Mouse (Mus musculus) stomach, postnatal 0 days (tissue): Measurements from ENCODE around the gene Utrn. TPM values are rescaled to one million over a fixed set of nuclear protein-coding genes. Genes with fewer than 3 reads are reported as not detected.

ENCODE experiments used
- ATAC-seq: fragments of 200-750 bp; cut with Nextera tagmentation; 2 replicates; pipeline ENCODE4 v1.8.0; 2017; ENCODE audit not compliant: low FRiP score, low TSS enrichment
- DNase-seq: peaks from one replicate; pipeline ENCODE4 v3.0.0-alpha.2; 2016; ENCODE audit warnings: low spot score
- H3K27ac ChIP-seq: fragments of 300-500 bp; sonication (generic); replicated peaks from 2 replicates; pipeline ENCODE4 v1.5.1; 2014; ENCODE audit warnings: mild to moderate bottlenecking, control low read depth
- H3K27me3 ChIP-seq: fragments of 300-500 bp; sonication (generic); 2 replicates; pipeline ENCODE4 v1.6.1; 2014; ENCODE audit warnings: low read length; ENCODE audit not compliant: control insufficient read depth, insufficient read depth
- H3K36me3 ChIP-seq: fragments of 300-500 bp; sonication (generic); 2 replicates; pipeline ENCODE4 v1.6.1; 2014; ENCODE audit warnings: low read length, mixed read lengths; ENCODE audit not compliant: control insufficient read depth, insufficient read depth
- H3K4me1 ChIP-seq: fragments of 300-500 bp; sonication (generic); replicated peaks from 2 replicates; pipeline ENCODE4 v1.6.1; 2014; ENCODE audit warnings: antibody characterized with exemption; ENCODE audit not compliant: control insufficient read depth, insufficient read depth
- H3K4me2 ChIP-seq: fragments of 300-500 bp; sonication (generic); replicated peaks from 2 replicates; pipeline ENCODE4 v1.6.1; 2014; ENCODE audit warnings: low read depth, mild to moderate bottlenecking, control low read depth, moderate library complexity
- H3K4me3 ChIP-seq: fragments of 300-500 bp; sonication (generic); 2 replicates; pipeline ENCODE4 v1.5.1; 2014; ENCODE audit warnings: low read depth, low read length, control low read depth
- H3K9ac ChIP-seq: fragments of 300-500 bp; sonication (generic); 2 replicates; pipeline ENCODE4 v1.6.1; 2014; ENCODE audit warnings: mild to moderate bottlenecking, low read length, control low read depth, mixed read lengths
- H3K9me3 ChIP-seq: fragments of 300-500 bp; sonication (generic); 2 replicates; pipeline ENCODE4 v1.6.1; 2016; ENCODE audit warnings: low read length; ENCODE audit not compliant: control insufficient read depth
- CTCF ChIP-seq: IDR thresholded peaks from 2 replicates; pipeline ENCODE4 v1.5.1; 2016; ENCODE audit warnings: antibody characterized with exemption, low read depth, mild to moderate bottlenecking, moderate library complexity
- EP300 ChIP-seq: optimal IDR thresholded peaks from 2 replicates; pipeline ENCODE3; 2016; ENCODE audit warnings: antibody characterized with exemption
- WGBS: fragments of 180-500 bp; shearing (Covaris S2); extraction: QIAGEN DNeasy Blood & Tissue Kit; methylation state at CpG from one replicate; pipeline ENCODE4 v1.1.7; 2014; 5-methylcytosine and 5-hydroxymethylcytosine counted together
- polyA plus RNA-seq: library from polyadenylated mRNA; unstranded; fragments of >200 nt; fragmentation: Nextera tagmentation; extraction: Ambion mirVana; gene quantifications from 2 replicates; pipeline ENCODE4 v1.2.1, GENCODE M21; 2015

Utrn gene
- polyA plus RNA-seq, 1 experiment from 2014 or later, result 40.4 TPM

DNA sequence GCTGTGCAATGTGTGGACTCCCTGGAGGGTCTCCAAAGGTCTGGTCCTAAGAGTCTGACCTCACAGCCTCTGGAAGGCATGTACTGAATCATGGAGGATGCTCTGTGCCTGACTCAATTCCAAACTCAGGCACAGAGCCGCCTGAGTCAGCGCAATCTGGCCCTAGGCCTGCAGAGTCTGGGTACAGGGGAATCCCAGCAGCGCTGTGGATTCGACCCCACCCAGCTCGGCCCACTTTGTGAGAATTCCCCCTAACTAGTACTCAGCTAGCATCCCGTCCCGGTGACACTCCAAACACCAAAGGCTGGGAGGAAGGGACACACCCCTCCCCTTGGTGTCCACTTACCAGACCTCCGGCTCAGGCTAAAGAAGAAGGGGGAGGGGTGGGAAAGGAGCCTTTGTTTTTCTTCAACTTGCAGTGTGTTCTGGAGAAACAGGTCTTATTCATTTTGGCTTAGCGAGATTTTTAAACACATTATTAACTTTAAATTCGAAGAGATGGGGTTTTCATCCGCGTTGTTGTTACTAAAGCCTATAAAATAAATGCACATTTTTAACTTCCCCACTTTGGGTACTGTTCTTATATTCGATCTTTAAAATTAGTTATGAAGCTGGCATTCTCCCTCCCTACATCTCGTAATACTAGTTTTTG is 9.6 kb upstream of the Utrn start:
- Histone ChIP-seq H3K4me1 (no peaks in the 10 kb centered on the region), H3K27me3 (no peaks in the 10 kb centered on the region), H3K4me3 (no peak overlapping the region), H3K27ac (no peak overlapping the region), H3K9ac (0 out of 2 replicates have a peak overlapping the region, but pooled peaks have one; percentile 35), H3K36me3 (no peaks in the 10 kb centered on the region), H3K4me2 (peak overlapping the region; percentile 20), H3K9me3 (no peaks in the 10 kb centered on the region)
- no peak for DNase-seq
- WGBS, result 14% methylated on average over 14 of the region's 14 CpGs
- no peak for TF ChIP-seq EP300
- no peak for TF ChIP-seq CTCF
- ATAC-seq, result peak; percentile 48

DNA sequence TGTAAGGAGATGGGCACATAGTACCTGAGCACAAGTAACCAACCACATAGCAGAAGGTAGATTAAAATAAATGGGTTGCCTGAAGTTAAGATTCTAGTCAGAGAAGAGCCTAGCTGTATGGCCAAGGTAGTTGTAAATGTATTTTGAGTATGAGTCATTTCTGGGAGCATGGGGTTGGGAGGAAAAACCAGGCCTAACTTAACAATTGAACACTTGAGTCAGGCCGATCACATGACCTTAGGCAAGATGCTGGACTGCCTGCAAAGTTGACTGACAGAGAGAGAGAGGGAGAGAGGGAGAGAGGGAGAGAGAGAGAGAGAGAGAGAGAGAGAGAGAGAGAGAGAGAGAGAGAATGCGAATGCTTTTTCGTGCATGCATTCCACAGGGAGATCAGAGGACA is 7.3 kb upstream of the Utrn start:
- Histone ChIP-seq H3K4me3 (no peak overlapping the region), H3K9ac (no peak overlapping the region), H3K4me1 (no peaks in the 10 kb centered on the region), H3K9me3 (no peaks in the 10 kb centered on the region), H3K4me2 (no peak overlapping the region), H3K36me3 (no peaks in the 10 kb centered on the region), H3K27me3 (no peaks in the 10 kb centered on the region), H3K27ac (no peak overlapping the region)
- TF ChIP-seq EP300 (no peak), CTCF (no peak)
- DNase-seq (no peak), ATAC-seq (no peak)
- 72% methylated on average over 3 of the region's 3 CpGs for WGBS

DNA sequence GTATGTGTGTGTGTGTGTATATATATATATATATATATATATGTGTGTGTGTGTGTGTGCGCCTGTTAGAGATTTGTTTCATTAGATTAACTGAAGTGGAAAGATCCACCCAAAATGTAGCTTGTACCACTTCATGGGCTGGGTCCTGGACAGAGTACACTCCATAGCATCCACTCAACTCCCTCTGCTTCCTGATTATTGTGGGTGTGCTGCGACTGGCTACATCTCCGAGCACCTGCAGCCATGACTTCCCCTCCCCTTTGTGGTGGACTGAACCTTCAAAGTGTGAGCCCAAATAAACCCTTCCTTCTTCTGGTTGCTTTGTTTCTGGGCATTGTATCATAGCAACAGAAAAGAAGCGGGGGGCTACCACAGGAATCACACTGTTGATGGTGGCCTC is 6.2 kb upstream of the Utrn start:
- Histone ChIP-seq H3K36me3 (no peaks in the 10 kb centered on the region), H3K4me2 (no peak overlapping the region), H3K4me3 (no peak overlapping the region), H3K4me1 (no peaks in the 10 kb centered on the region), H3K9ac (no peak overlapping the region), H3K27me3 (no peaks in the 10 kb centered on the region), H3K9me3 (no peaks in the 10 kb centered on the region), H3K27ac (no peak overlapping the region)
- ATAC-seq (no peak), DNase-seq (no peak)
- WGBS, result 94% methylated on average over 4 of the region's 4 CpGs
- no peak for TF ChIP-seq EP300
- no peak for TF ChIP-seq CTCF

DNA sequence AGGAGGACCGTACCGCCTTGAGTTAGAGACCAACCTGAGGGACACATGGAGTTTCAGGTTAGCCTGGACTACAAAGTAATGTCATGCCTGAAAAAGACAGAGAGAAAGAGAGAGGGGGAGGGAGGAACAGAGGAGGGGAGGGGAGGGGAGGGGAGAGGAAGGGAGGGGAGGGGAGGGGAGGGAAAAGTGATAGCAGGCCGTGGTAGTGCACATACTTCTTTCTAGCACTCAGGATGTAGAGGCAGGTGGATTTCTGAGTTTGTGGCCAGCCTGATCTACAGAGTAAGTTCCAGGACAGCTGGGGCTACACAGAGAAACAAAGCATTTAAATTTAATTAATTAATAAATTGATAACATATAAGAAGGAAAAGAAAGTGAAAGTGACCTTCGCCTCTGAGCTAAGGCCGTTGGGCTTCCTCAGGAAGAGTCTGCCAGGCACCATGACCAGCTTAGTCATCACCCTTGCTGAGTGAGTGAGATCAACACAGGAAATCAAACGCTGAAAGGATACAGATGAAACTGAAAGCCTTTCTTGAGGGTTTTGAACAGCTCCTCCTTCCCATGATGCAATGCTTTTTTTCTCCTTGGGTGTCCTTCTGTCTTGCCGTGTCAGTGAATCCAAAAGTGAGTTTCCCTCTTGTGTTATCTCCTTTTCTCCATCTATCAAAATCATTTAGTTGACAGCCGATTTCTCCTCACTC is 5.6 kb upstream of the Utrn start:
- no peaks in the 10 kb centered on the region for H3K27me3 ChIP-seq
- H3K9ac ChIP-seq, result no peak overlapping the region
- H3K4me2 ChIP-seq, result no peak overlapping the region
- TF ChIP-seq CTCF, result no peak
- no peak for TF ChIP-seq EP300
- 61% methylated on average over 8 of the region's 8 CpGs for WGBS
- no peak overlapping the region for H3K27ac ChIP-seq
- no peaks in the 10 kb centered on the region for H3K9me3 ChIP-seq
- DNase-seq (no peak), ATAC-seq (peak; percentile 79)
- no peaks in the 10 kb centered on the region for H3K4me1 ChIP-seq
- no peak overlapping the region for H3K4me3 ChIP-seq
- no peaks in the 10 kb centered on the region for H3K36me3 ChIP-seq

DNA sequence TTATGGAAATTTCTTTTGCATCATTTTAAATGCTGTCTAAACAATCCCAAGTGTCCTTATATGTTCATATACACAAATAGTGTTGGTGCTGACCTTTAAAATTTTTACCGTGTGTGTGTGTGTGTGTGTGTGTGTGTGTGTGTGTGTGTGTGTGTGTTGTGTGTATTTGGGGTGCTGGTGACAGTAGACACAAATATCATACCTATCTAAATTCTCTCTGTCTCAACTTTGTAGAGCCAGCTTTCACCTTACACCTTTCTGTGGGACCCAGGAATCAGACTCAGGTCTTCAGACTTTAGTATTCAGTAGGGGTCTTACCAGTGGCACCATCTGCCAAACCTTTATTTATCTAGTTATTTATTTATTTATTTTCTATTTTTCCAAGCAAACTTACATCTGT is 681 bp upstream of the Utrn start:
- Histone ChIP-seq H3K27ac (no peak overlapping the region), H3K9me3 (no peaks in the 10 kb centered on the region), H3K4me1 (peaks cover 4% of the 10 kb centered on the region; the same call in 1 of the 2 replicates), H3K27me3 (no peaks in the 10 kb centered on the region), H3K9ac (no peak overlapping the region), H3K36me3 (no peaks in the 10 kb centered on the region), H3K4me3 (peak overlapping the region; percentile 75; the same call in 1 of the 2 replicates), H3K4me2 (peak overlapping the region; percentile 81; the same call in 1 of the 2 replicates)
- TF ChIP-seq CTCF (no peak), EP300 (no peak)
- no peak for ATAC-seq
- DNase-seq, result no peak
- WGBS, result 24% methylated on average over 1 of the region's 1 CpGs
